Mouse (Mus musculus) naive thymus-derived CD4-positive, alpha-beta T cell, adult 2 months (primary cell): ENCODE data around the gene Cyth4.
A peak's percentile ranks its signal among the peaks of the same experiment; 100 is the strongest.

Experiments
- DNase-seq: peaks from one replicate; pipeline ENCODE4 v3.0.0-alpha.2; 2011; ENCODE audit warnings: low read depth

The Cyth4 gene

DNA sequence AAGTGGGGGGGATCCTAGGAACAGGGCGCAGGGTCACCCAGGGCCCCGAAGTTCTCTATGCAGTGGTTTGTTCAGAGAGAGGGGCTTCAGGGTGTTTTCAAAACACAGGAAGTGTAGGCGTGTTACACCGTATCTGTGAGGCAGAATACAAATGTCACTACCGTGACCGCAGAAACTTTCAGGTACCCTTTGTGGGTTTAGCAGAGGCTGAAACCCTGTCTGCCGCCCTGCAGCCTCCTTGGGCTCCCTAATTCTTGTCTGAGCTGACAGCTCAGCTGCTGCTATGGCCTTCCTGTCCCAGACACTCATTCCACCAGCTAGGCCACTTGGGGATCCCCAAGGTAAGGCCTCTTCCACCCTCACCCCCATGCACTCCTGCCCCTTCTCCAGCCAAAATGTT lies 17.7 kb downstream of the Cyth4 start:
- DNase-seq: peak; percentile 75

DNA sequence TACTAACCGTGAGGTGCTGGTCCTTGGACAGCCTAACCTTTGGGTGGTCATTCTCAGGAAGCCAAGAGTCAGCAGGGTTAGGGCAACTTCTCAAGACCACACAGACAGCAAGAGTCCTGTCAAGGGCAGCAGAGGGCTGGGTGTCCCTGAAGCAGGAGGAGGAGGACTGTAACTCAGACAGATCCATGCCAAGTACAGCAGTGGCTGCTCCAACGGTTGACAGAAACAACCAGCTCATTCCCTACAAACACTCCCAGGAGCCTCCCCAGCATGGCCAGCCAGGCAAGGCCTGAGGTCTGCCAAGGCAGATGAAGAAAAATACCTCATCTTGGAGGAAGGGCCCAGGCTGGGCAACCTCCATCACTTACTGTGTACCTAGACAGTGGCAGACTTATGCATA lies 20.1 kb downstream of the Cyth4 start:
- no peak for DNase-seq

DNA sequence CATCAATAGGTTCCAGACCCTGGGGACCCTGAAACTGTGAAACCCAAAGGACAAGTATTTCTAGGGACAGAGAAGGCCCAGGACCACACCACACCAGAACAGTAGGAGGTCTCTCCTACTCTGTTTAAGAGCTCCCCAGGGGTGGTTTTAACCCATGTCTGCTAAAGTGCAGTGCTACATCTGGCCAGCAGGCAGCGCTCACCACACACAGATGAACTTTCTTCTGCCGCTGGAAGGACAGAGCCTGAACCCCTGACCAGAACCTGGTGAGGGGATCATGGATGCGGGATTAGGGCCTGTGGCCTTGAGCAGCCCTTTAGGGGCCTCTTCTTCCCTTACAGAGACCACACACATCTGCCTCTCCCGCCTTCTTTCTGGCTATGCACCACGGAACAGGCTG lies 26.6 kb downstream of the Cyth4 start:
- DNase-seq: peak; percentile 83

DNA sequence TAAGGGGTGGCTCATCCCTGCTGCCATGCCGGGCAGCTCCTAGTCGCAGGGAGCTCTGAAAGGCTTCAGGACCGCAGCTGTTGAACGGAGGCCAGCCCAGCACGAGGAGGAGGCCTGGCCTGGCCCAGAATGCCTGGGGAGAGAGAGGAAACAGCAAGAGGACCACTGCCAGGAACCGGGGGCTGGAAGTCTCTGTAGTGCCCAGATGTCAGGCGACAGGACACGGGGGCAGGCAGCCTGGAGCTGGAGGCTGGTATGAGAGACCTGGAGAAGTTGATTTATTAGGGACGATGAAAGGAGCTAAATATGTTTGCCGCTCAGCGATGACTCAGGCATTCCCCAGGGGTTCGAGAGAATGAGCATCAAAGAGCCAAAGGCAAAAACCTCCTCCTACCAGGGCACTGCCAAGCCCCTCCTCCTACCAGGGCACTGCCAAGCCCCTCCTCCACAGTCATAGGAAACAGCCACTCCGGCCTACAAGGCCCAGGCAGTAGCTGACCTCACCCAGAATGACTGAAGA lies 27.6 kb downstream of the Cyth4 start:
- DNase-seq: no peak

GRCm38 (mm10) chr15:78624961-78625360 lies 28.1 kb downstream of the Cyth4 start:
- no peak for DNase-seq

GRCm38 (mm10) chr15:78626285-78626684 lies 29.4 kb downstream of the Cyth4 start:
- DNase-seq: no peak

DNA sequence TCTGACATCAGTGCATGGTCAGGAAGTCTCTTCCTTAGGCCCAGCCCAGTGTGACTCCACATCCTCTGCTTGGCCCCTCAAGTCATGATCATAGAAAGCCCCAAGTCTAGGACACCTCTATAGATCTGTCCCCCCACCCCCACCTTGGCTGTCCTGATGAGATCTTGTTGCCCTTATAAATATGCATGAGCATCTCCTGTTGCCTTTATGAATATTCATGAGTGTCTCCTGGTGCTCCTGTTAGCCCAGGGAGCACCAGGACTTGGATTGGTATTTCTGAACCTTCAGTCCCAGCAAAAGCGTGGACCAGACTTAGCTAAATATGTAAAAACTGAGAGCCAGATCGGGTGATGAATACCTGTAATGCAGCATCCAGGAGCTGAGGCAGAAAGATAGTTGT lies 35.5 kb downstream of the Cyth4 start:
- no peak for DNase-seq

DNA sequence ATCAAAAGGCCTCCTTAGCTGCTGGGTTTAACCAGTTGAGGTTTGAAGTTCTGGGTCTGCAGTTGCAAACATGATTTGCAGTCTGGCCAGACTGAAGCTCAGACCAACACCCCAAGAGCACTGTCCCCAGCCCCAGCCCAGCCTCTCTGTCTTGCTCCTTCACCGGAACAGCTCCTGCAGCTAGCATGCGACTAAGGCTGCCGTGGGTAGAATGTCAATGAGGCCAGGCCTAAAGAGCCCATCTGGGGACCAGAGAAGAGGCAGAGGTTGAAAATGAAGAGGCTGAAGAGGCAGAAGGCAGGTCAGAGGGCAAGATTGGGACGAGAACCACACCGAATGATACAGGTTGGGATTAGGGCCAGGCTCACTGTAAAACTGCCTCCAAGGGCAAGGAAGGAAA lies 36.6 kb downstream of the Cyth4 start:
- DNase-seq: no peak

- DNase-seq: no peak
Observed at GRCm38 (mm10) chr15:78634095-78634737, 37.4 kb downstream of the Cyth4 start.

DNA sequence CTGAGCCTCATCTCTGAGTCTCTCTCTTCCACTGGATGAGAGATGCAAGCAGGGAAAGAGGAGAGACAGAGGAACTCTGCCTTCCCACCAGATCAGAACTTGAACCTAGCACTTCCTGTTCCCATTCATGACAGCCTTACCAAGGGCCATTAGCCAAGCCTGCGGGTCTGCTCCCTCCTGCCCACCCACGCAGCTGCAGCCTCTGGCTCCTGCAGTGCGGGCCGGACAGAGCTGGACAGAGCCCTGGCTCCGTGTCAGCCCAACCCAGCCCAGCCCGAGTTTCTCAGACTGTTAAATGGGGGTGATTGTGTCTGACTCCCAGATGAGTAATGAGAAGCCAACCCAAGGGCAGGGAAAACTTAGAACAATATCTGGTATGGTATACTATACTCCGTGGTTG lies 38.4 kb downstream of the Cyth4 start:
- no peak for DNase-seq

GRCm38 (mm10) chr15:78643633-78644032 lies 46.8 kb downstream of the Cyth4 start:
- DNase-seq: no peak

GRCm38 (mm10) chr15:78644606-78645005 lies 47.8 kb downstream of the Cyth4 start:
- no peak for DNase-seq

DNA sequence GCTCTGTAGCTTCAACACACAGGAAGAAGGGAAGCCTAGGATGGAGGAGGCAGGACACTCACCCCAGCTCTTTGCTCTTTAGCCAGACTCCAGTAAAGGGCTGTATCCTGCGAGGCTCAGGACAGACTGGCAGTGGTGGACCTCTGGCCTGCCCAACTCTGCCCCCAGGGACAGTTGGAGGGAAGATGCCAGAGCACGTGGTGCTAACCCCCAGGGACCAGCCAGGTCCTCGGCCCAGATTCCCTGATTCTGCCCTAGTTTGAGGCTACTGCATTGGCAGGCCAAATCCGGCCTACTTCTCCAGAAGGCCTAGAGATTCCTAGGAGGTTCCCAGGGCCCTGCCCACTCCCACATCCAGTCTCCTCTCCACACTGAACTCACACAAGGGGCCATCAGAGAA lies 50.9 kb downstream of the Cyth4 start:
- DNase-seq: no peak

DNA sequence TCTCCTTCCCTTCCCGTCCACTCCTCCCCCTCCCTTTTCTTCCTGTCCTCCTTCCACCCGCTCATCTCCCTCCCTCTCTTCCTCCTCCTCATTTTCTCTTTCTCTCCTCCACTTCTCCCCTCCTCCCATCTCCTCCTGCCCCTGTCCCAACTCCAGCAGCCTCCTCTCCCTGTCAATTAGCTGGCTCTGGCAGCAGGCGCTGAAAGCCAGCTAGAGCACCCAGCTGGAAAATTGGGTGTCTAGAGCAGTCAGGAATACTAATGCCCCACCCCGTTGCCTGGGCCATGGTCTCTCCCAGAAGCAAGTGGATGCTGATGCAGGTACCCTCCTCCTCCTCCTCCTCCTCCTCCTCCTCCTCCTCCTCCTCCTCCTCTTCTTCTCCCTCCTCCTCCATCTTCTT lies 54.3 kb downstream of the Cyth4 start:
- no peak for DNase-seq

- DNase-seq: no peak
Observed at GRCm38 (mm10) chr15:78664268-78664667, 67.4 kb downstream of the Cyth4 start.

DNA sequence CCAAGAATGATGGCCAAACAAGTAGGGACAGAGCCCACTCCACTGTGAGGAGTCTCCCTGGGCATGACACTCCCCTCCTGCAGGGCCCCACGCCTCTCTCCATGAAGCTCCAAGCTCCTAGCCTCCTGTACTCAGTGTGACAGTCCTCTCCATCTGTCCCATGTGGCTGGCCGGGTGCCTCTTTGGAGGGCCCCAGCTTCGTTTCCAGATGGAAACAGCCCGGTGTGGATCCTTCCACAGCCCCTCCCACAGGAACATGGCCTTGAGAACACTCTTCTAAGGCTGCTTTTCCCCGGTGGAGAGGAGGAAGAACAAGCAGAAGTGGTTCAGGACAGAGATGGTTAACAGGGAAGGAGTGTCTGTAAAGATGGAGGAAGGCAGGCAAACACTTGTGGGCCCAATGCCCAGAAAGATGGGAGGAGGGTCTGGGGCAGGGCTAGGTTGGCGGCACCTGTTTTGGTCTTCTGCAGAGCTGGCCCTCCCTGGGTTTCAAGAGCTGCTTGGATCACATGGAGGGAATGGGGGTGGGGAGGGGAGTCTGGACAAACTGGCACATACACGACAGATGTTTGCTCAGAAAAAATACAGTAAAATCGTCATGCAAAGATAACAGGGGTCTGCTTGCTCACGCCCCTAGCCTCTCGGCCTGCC lies 72.5 kb downstream of the Cyth4 start:
- no peak for DNase-seq

DNA sequence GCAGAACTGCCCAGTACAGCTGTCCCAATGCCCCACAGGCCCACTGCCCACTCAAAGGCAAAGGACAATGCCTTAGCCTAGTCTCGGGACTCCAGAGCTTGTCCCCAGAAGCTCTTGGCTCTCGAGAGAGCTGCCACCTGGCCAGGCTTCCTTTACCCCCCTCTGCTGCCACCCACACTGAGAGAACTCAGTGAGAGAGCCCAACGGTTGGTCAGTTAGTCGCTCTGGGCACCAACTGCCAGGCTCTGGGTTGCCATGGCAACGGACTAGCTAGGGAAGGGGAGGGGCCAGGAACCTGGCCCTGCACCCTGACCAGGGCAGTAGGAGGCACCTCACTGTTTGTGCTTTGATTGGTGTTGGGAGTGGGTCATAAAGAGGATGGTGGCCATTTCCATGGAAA lies 73.5 kb downstream of the Cyth4 start:
- DNase-seq: no peak
